Mouse (Mus musculus): ENCODE results near the gene Ankrd65. TPM values are rescaled to one million over a fixed set of nuclear protein-coding genes. Genes with fewer than 3 reads are reported as not detected.

The Ankrd65 gene
- polyA plus RNA-seq, 1 experiment from 2014 or later, result 0.10 TPM

DNA sequence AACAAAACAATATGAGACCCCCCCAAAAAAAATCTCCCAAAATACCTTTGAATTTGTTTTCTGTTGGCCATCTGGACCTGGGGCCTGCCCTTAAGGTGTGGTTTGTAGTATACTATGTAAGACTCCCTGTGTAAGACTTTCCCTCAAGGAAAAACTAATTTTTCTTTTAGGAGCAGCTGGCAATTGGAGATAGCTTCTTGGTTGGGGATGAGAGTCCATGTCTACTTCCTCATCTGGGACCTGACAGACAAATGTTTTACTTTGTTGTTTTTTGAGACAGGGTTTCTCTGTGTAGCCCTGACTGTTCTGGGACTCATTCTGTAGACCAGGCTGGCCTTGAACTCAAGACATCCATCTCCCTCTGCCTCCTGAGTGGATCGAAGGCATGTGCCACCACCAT lies 11.8 kb downstream of the Ankrd65 start:
- Histone ChIP-seq H3K4me3 (ENCODE audit: low read depth, low read length) (no peak overlapping the region), H3K4me1 (replicated peaks; ENCODE audit: control insufficient read depth, insufficient read depth) (0 out of 2 replicates have a peak, but pooled peaks cover 3% of the 10 kb centered on the region), H3K4me2 (replicated peaks; ENCODE audit: low read depth) (no peak overlapping the region), H3K9me3 (ENCODE audit: control insufficient read depth, low read length) (no peaks in the 10 kb centered on the region), H3K9ac (ENCODE audit: low read length) (no peak overlapping the region), H3K36me3 (ENCODE audit: control insufficient read depth, insufficient read depth, low read length) (no peaks in the 10 kb centered on the region; the same call in 1 of the 2 replicates), H3K27me3 (ENCODE audit: control insufficient read depth, insufficient read depth, low read length) (no peaks in the 10 kb centered on the region), H3K27ac (replicated peaks) (no peak overlapping the region)
- ATAC-seq (ENCODE audit: low FRiP score, low TSS enrichment) (no peak), DNase-seq (ENCODE audit: low spot score) (no peak)
- TF ChIP-seq CTCF (IDR thresholded peaks at IDR 0.05; ENCODE audit: low read depth), result no peak
- TF ChIP-seq EP300 (optimal IDR thresholded peaks at IDR 0.05), result no peak
- 94% methylated on average over 1 of the region's 1 CpGs for WGBS

DNA sequence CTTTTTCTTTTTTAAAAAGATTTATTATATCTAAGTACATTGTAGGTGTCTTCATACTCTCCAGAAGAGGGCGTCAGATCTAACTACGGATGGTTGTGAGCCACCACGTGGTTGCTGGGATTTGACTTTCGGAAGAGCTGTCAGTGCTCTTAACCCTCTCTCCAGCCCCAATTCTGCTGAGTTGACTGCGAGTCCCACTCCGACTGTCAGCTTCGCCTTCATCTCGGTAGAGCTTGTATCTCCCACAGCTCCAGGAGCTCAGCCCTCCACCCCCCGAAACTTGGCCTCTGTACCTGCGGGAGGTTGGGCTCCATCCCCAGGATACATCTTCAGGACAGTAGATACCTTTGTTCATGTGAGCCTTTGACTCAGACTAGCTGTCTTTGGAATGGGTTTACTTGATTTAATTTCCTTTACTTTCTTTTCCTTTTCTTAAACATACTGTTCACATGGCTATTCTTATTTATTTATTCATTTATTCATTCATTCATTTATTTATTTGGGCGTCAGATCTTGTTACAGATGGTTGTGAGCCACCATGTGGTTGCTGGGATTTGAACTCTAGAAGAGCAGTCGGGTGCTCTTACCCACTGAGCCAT lies 12.6 kb downstream of the Ankrd65 start, which contains the start of gene Mrpl20:
Mrpl20 (plus strand) TSS at position 138 of the 599 bp plus-strand sequence.
- WGBS, result 7% methylated on average over 12 of the region's 12 CpGs
- no peak for ATAC-seq (ENCODE audit: low FRiP score, low TSS enrichment)
- Histone ChIP-seq H3K4me2 (replicated peaks; ENCODE audit: low read depth) (peak within 1 kb of the TSS; percentile 76), H3K27ac (replicated peaks) (peak within 1 kb of the TSS; percentile 88), H3K4me3 (ENCODE audit: low read depth, low read length) (peak within 1 kb of the TSS; percentile 89), H3K36me3 (ENCODE audit: control insufficient read depth, insufficient read depth, low read length) (peaks cover 3% of the 10 kb centered on the region), H3K4me1 (replicated peaks; ENCODE audit: control insufficient read depth, insufficient read depth) (0 out of 2 replicates have a peak, but pooled peaks cover 3% of the 10 kb centered on the region), H3K27me3 (ENCODE audit: control insufficient read depth, insufficient read depth, low read length) (no peaks in the 10 kb centered on the region), H3K9me3 (ENCODE audit: control insufficient read depth, low read length) (no peaks in the 10 kb centered on the region), H3K9ac (ENCODE audit: low read length) (peak within 1 kb of the TSS; percentile 87)
- TF ChIP-seq EP300 (optimal IDR thresholded peaks at IDR 0.05), result no peak
- TF ChIP-seq CTCF (IDR thresholded peaks at IDR 0.05; ENCODE audit: low read depth), result peak; percentile 55
- no peak for DNase-seq (ENCODE audit: low spot score)

- Histone ChIP-seq H3K9ac (ENCODE audit: low read length) (peak overlapping the region; percentile 87), H3K4me1 (replicated peaks; ENCODE audit: control insufficient read depth, insufficient read depth) (0 out of 2 replicates have a peak, but pooled peaks cover 3% of the 10 kb centered on the region), H3K4me3 (ENCODE audit: low read depth, low read length) (peak overlapping the region; percentile 89), H3K9me3 (ENCODE audit: control insufficient read depth, low read length) (no peaks in the 10 kb centered on the region), H3K27ac (replicated peaks) (peak overlapping the region; percentile 88), H3K27me3 (ENCODE audit: control insufficient read depth, insufficient read depth, low read length) (no peaks in the 10 kb centered on the region), H3K4me2 (replicated peaks; ENCODE audit: low read depth) (peak overlapping the region; percentile 76), H3K36me3 (ENCODE audit: control insufficient read depth, insufficient read depth, low read length) (peaks cover 6% of the 10 kb centered on the region)
- peak; percentile 95 for DNase-seq (ENCODE audit: low spot score)
- whole genome bisulfite sequencing, result 0% methylated on average over 58 of the region's 58 CpGs
- peak; percentile 98 for ATAC-seq (ENCODE audit: low FRiP score, low TSS enrichment)
- TF ChIP-seq CTCF (IDR thresholded peaks at IDR 0.05; ENCODE audit: low read depth) (no peak), EP300 (optimal IDR thresholded peaks at IDR 0.05) (no peak)
These were observed 13.3 kb downstream of the Ankrd65 start for GRCm38 (mm10) chr4:155803340-155804041.

DNA sequence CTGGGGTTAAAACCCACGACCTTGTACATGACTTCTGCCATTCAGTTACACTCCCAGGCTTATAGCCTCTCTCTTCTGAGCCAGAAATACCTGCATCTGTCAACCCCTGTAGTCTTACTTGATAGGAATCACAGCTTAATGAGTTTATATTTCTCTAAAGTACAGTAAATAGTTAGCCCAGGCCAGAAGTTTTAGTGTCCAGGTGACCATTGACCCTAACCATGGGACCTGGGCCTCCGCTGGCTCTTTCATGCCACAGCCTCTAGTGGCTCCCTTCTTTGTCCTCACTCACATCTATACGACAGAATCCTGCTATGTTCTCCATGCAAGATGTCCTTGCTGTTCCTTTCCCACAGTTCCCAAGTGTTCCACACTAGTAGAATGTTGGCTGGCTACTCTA lies 17.6 kb downstream of the Ankrd65 start:
- H3K27ac ChIP-seq (replicated peaks), result no peak overlapping the region
- no peak overlapping the region for H3K4me2 ChIP-seq (replicated peaks; ENCODE audit: low read depth)
- ATAC-seq (ENCODE audit: low FRiP score, low TSS enrichment), result no peak
- no peak for DNase-seq (ENCODE audit: low spot score)
- H3K9me3 ChIP-seq (ENCODE audit: control insufficient read depth, low read length), result no peaks in the 10 kb centered on the region
- no peak overlapping the region for H3K9ac ChIP-seq (ENCODE audit: low read length)
- H3K27me3 ChIP-seq (ENCODE audit: control insufficient read depth, insufficient read depth, low read length), result no peaks in the 10 kb centered on the region
- no peak for TF ChIP-seq EP300 (optimal IDR thresholded peaks at IDR 0.05)
- TF ChIP-seq CTCF (IDR thresholded peaks at IDR 0.05; ENCODE audit: low read depth), result no peak
- WGBS, result 89% methylated on average over 3 of the region's 3 CpGs
- no peak overlapping the region for H3K4me3 ChIP-seq (ENCODE audit: low read depth, low read length)
- H3K36me3 ChIP-seq (ENCODE audit: control insufficient read depth, insufficient read depth, low read length), result peaks cover 16% of the 10 kb centered on the region
- 0 out of 2 replicates have a peak, but pooled peaks cover 3% of the 10 kb centered on the region for H3K4me1 ChIP-seq (replicated peaks; ENCODE audit: control insufficient read depth, insufficient read depth)

DNA sequence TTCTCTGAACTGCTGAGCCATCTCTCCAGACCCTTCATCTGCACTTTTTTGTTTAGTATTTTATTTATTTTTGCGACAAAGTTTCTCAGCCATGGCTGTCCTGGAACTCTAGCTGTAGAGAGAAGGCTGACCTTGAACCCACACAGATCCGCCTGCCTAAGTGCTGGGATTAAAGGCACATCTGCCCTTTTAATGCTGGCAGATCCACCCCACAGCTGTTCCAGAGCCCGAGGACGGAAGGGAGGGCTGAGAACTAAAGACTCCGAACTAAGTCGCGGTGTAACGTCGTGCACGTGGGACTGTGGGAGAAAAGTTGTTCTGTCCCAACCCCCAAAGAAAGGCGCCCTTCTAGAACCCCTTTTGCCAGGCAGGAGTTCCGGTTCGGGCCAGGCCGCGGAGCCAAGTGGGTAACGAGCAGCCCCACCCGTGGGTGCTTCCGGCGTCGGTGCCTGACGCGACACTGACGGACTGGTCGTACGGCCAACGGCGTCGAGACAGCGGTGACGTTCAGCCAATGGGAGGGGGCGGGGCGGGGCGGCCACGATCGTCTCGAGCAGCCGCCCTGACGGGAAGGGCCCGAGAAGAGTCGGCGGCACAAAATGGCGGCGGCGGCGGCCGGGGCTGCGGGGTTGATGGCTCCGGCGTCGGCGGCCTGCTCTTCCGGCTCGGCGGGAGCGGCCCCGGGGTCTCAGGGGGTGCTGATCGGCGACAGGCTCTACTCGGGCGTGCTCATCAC lies 21.9 kb downstream of the Ankrd65 start, which contains the start of gene Ccnl2:
Ccnl2 (plus strand) TSS at position 561 of the 736 bp plus-strand sequence.
- Histone ChIP-seq H3K27ac (replicated peaks) (peak within 1 kb of the TSS; percentile 95), H3K36me3 (ENCODE audit: control insufficient read depth, insufficient read depth, low read length) (peaks cover 27% of the 10 kb centered on the region), H3K9me3 (ENCODE audit: control insufficient read depth, low read length) (no peaks in the 10 kb centered on the region), H3K4me1 (replicated peaks; ENCODE audit: control insufficient read depth, insufficient read depth) (0 out of 2 replicates have a peak, but pooled peaks cover 4% of the 10 kb centered on the region), H3K4me2 (replicated peaks; ENCODE audit: low read depth) (peak within 1 kb of the TSS; percentile 80), H3K27me3 (ENCODE audit: control insufficient read depth, insufficient read depth, low read length) (no peaks in the 10 kb centered on the region), H3K4me3 (ENCODE audit: low read depth, low read length) (peak within 1 kb of the TSS; percentile 99), H3K9ac (ENCODE audit: low read length) (peak within 1 kb of the TSS; percentile 100)
- DNase-seq (ENCODE audit: low spot score), result peak; percentile 98
- WGBS, result under 1% methylated on average over 59 of the region's 60 CpGs
- TF ChIP-seq EP300 (optimal IDR thresholded peaks at IDR 0.05), result peak; percentile 95
- peak; percentile 21; the same call in 1 of the 2 replicates for TF ChIP-seq CTCF (IDR thresholded peaks at IDR 0.05; ENCODE audit: low read depth)
- ATAC-seq (ENCODE audit: low FRiP score, low TSS enrichment), result peak; percentile 99

All from stomach, postnatal 0 days (tissue).